Mouse (Mus musculus): ENCODE results near the gene Ngb.
A peak's percentile ranks its signal among the peaks of the same experiment; 100 is the strongest.

Gene Ngb

GRCm38 (mm10) chr12:87089701-87090100 is 12.6 kb downstream of the Ngb start:
- DNase-seq, result no peak

DNA sequence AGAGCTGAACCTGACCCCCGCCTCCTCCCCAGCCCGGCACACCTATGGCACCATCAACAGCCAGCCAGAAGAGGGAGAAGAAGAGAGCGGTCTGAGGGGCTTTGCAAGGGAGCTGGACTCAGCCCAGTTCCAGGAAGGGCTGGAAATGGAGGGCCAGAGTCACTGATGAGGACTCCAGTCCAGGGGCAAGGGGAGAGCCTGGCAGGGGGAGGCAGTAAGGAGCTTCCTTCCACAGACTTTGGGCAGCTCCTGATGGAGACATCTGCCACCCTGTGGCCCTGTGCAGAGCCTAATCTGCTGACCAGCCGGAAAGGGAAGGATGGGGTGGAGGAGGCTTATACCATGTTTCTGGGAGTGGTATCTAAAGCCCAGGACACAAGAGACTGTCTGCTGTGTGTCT is 13.1 kb downstream of the Ngb start:
- DNase-seq, result no peak

GRCm38 (mm10) chr12:87088331-87088730 is 14.0 kb downstream of the Ngb start:
- peak in 1 of 2 experiments; percentile 33 for DNase-seq

GRCm38 (mm10) chr12:87087236-87087635 is 15.1 kb downstream of the Ngb start:
- no peak for DNase-seq

DNA sequence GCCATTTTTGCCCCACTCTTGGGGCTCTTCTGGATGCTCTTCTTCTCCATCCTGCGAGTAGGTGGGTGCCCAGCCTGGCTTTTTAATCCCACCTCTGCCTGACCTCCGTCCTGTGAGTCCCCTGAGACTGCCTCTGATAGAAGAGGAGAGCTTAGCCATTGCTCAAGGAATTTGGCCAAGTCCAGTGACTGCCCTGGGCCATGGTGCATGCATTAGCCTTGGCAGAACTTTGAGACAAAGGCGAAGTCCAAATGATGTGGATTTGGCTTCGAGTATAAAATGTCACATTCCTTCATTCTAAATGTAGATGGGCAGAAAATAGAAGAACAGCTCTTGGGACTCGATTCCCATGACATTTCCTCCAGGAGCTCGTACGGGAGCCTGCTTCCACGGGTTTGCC is 19.5 kb downstream of the Ngb start:
- DNase-seq, result no peak

GRCm38 (mm10) chr12:87076610-87077009 is 25.7 kb downstream of the Ngb start:
- no peak for DNase-seq

- DNase-seq, result no peak
Observed at GRCm38 (mm10) chr12:87070520-87070919, 31.8 kb downstream of the Ngb start.

- DNase-seq, result no peak
Observed at GRCm38 (mm10) chr12:87066429-87066828, 35.9 kb downstream of the Ngb start.

GRCm38 (mm10) chr12:87065446-87065845 is 36.9 kb downstream of the Ngb start:
- peak; percentile 54 to 61 for DNase-seq

GRCm38 (mm10) chr12:87057066-87057465 is 45.3 kb downstream of the Ngb start:
- DNase-seq, result no peak

DNA sequence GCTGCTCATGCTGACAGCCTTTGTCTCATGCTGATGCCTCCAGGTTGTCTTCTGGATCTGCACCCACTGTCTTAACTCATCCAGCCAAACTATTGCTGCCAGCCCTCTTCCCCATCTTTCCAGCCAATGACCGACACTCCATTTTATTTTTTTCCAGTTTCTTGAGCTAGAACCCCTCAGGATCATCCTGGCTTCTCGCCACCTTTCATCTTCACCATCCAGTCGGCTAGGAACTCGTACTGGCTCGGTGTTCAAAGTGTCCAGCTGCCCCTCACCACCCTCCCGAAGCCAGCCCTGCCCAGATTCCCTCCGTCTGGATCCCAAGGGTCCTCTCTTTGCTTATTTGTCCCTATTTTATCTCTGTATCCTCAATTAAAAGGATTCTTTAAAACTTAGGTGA is 47.5 kb downstream of the Ngb start:
- no peak for DNase-seq

DNA sequence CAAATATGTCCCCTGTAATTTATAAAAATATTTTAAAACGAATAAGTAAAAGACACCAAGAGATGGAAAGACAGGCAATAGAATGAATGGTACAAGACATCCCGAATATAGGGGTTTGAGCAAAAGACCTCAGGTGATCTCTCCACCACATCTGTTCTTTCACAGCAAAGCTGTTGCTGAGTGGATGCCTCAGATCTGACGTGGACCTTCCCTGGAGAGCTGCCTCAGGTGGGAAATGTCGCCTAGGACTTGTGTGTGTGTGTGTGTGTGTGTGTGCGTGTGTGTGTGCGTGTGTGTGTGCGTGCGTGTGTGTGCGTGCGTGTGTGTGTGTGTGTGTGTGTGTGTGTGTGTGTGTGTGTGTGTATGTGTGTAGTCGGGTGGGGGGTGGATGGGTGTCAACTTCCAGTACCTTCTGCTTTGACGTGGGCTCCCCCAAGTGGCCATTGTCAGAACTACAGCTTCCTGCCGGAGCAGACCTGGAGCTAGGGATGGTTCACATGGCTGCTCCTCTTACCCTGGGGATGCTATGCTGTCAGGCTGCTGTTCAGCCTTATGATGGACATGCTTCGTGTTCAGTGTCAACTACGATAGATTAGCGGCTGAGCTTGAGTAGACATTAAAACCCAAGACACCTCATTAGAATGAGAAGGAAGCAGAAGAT is 49.5 kb downstream of the Ngb start:
- DNase-seq, result peak; percentile 96 to 98

DNA sequence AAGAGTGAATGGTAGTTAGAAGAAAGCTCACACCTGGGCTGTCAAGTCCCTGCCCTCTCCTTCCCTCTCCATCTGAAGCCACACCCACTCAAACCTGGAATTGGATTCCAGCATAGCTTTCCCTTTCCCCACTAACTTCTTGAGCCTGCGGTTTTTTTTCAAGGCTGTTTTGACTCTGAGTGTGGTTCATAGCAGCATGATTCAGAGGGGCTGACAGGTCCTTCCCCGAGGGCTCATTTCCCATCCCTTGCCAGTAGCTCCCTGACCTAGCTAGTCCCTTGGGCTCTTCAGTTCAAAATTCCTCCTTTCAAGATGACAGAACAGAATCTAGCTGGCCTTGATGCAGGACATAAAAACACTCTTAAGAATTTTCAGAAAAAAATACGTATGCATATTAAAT is 54.8 kb downstream of the Ngb start:
- no peak for DNase-seq
